Mouse (Mus musculus) megakaryocyte, embryonic 14.5 days (primary cell): Measurements from ENCODE around the gene Ipo11. TPM values are rescaled to one million over a fixed set of nuclear protein-coding genes. Genes with fewer than 3 reads are reported as not detected.
"Not testable (repeated sequence)": the region's sequence is repeated elsewhere in the genome, so short reads cannot be mapped to it uniquely, and the experiment has no call there.

Experiments
- H3K27me3 ChIP-seq: replicated peaks from 2 replicates; pipeline ENCODE3; 2012; ENCODE audit warnings: inconsistent platforms
- H3K36me3 ChIP-seq: replicated peaks from 2 replicates; pipeline ENCODE3; 2012; ENCODE audit warnings: low read length, inconsistent platforms, mixed read lengths
- H3K4me1 ChIP-seq: 2 replicates; pipeline ENCODE4 v1.6.1; 2012; ENCODE audit warnings: inconsistent platforms
- H3K4me3 ChIP-seq: replicated peaks from 2 replicates; pipeline ENCODE3; 2012; ENCODE audit warnings: moderate library complexity, mild to moderate bottlenecking, inconsistent platforms
- H3K9me3 ChIP-seq: 2 replicates; pipeline ENCODE4 v1.6.1; 2012; ENCODE audit warnings: inconsistent platforms
- FLI1 ChIP-seq: IDR thresholded peaks from 2 replicates; pipeline ENCODE4 v1.6.1; 2012; ENCODE audit warnings: low read length, inconsistent platforms, mixed read lengths
- GATA1 ChIP-seq: IDR thresholded peaks from 3 replicates; pipeline ENCODE4 v1.6.1; 2012; ENCODE audit warnings: mixed read lengths, low read length, inconsistent platforms, borderline replicate concordance
- polyA plus RNA-seq: library from polyadenylated mRNA; stranded (reverse); fragments of >175 nt; gene quantifications from 2 replicates; pipeline ENCODE4 v1.2.3, GENCODE M21; 2012; ENCODE audit warnings: low replicate concordance; ENCODE audit not compliant: insufficient read depth

The Ipo11 gene
- polyA plus RNA-seq, 1 experiment, result 72.8 TPM

GRCm38 (mm10) chr13:106910096-106910495 lies 26.7 kb downstream of the Ipo11 start:
- TF ChIP-seq GATA1 (no peak), FLI1 (no peak)
- H3K36me3 ChIP-seq, result peaks cover 73% of the 10 kb centered on the region

GRCm38 (mm10) chr13:106907273-106907672 lies 29.5 kb downstream of the Ipo11 start:
- no peaks in the 10 kb centered on the region for H3K9me3 ChIP-seq
- TF ChIP-seq GATA1, result no peak
- H3K27me3 ChIP-seq, result no peaks in the 10 kb centered on the region
- H3K4me3 ChIP-seq, result no peak overlapping the region
- H3K36me3 ChIP-seq, result peaks cover 70% of the 10 kb centered on the region
- H3K4me1 ChIP-seq, result no peaks in the 10 kb centered on the region; the same call in none of the 2 replicates

More at GRCm38 (mm10) chr13:106910096-106910495, 26.7 kb downstream of the Ipo11 start:
- no peaks in the 10 kb centered on the region for H3K9me3 ChIP-seq
- no peaks in the 10 kb centered on the region for H3K27me3 ChIP-seq
- H3K4me3 ChIP-seq, result no peak overlapping the region
- H3K4me1 ChIP-seq, result no peaks in the 10 kb centered on the region; the same call in none of the 2 replicates

GRCm38 (mm10) chr13:106905154-106905553 lies 31.6 kb downstream of the Ipo11 start:
- not testable (repeated sequence) for H3K9me3 ChIP-seq, H3K27me3 ChIP-seq, H3K4me3 ChIP-seq, H3K4me1 ChIP-seq
- H3K36me3 ChIP-seq, result peaks cover 63% of the 10 kb centered on the region

GRCm38 (mm10) chr13:106904637-106905036 lies 32.1 kb downstream of the Ipo11 start:
- Histone ChIP-seq H3K4me1 (peaks cover 4% of the 10 kb centered on the region), H3K36me3 (peaks cover 63% of the 10 kb centered on the region), H3K9me3 (no peaks in the 10 kb centered on the region), H3K4me3 (no peak overlapping the region), H3K27me3 (no peaks in the 10 kb centered on the region)
- TF ChIP-seq GATA1, result no peak
- no peak for TF ChIP-seq FLI1

- Histone ChIP-seq H3K36me3 (peaks cover 79% of the 10 kb centered on the region), H3K9me3 (no peaks in the 10 kb centered on the region), H3K4me1 (peaks cover 10% of the 10 kb centered on the region), H3K27me3 (no peaks in the 10 kb centered on the region), H3K4me3 (no peak overlapping the region)
- TF ChIP-seq GATA1, result no peak
- TF ChIP-seq FLI1, result no peak
Observed at GRCm38 (mm10) chr13:106894284-106894683, 42.5 kb downstream of the Ipo11 start.

- H3K4me1 ChIP-seq, result peaks cover 10% of the 10 kb centered on the region
- peaks cover 77% of the 10 kb centered on the region for H3K36me3 ChIP-seq
- H3K27me3 ChIP-seq, result no peaks in the 10 kb centered on the region
- no peaks in the 10 kb centered on the region for H3K9me3 ChIP-seq
- no peak for TF ChIP-seq FLI1
- no peak for TF ChIP-seq GATA1
- H3K4me3 ChIP-seq, result no peak overlapping the region
Observed at GRCm38 (mm10) chr13:106893701-106894100, 43.1 kb downstream of the Ipo11 start.

- H3K4me1 ChIP-seq, result peaks cover 10% of the 10 kb centered on the region
- no peak overlapping the region for H3K4me3 ChIP-seq
- no peak for TF ChIP-seq FLI1
- TF ChIP-seq GATA1, result no peak
Observed at GRCm38 (mm10) chr13:106893196-106893595, 43.6 kb downstream of the Ipo11 start.

GRCm38 (mm10) chr13:106887364-106887763 lies 49.4 kb downstream of the Ipo11 start:
- no peak for TF ChIP-seq FLI1
- no peak for TF ChIP-seq GATA1
- Histone ChIP-seq H3K4me3 (no peak overlapping the region), H3K4me1 (peaks cover 13% of the 10 kb centered on the region), H3K9me3 (no peaks in the 10 kb centered on the region), H3K36me3 (peaks cover 68% of the 10 kb centered on the region), H3K27me3 (no peaks in the 10 kb centered on the region)

More at GRCm38 (mm10) chr13:106893196-106893595, 43.6 kb downstream of the Ipo11 start:
- Histone ChIP-seq H3K36me3 (peaks cover 77% of the 10 kb centered on the region), H3K27me3 (no peaks in the 10 kb centered on the region), H3K9me3 (no peaks in the 10 kb centered on the region)

- peaks cover 17% of the 10 kb centered on the region for H3K4me1 ChIP-seq
- H3K27me3 ChIP-seq, result no peaks in the 10 kb centered on the region
- TF ChIP-seq GATA1 (no peak), FLI1 (no peak)
- peaks cover 68% of the 10 kb centered on the region for H3K36me3 ChIP-seq
- H3K4me3 ChIP-seq, result no peak overlapping the region
- no peaks in the 10 kb centered on the region for H3K9me3 ChIP-seq
Observed at GRCm38 (mm10) chr13:106884249-106884648, 52.5 kb downstream of the Ipo11 start.

GRCm38 (mm10) chr13:106876278-106876677 lies 60.5 kb downstream of the Ipo11 start:
- Histone ChIP-seq H3K27me3 (no peaks in the 10 kb centered on the region), H3K4me3 (no peak overlapping the region), H3K9me3 (no peaks in the 10 kb centered on the region), H3K36me3 (peaks cover 64% of the 10 kb centered on the region), H3K4me1 (peaks cover 7% of the 10 kb centered on the region)
- TF ChIP-seq GATA1 (no peak), FLI1 (no peak)

GRCm38 (mm10) chr13:106865547-106865946 lies 71.2 kb downstream of the Ipo11 start:
- H3K4me3 ChIP-seq, result no peak overlapping the region
- no peaks in the 10 kb centered on the region for H3K27me3 ChIP-seq
- no peaks in the 10 kb centered on the region for H3K9me3 ChIP-seq
- peaks cover 55% of the 10 kb centered on the region for H3K36me3 ChIP-seq
- H3K4me1 ChIP-seq, result peaks cover 20% of the 10 kb centered on the region
- TF ChIP-seq GATA1 (no peak), FLI1 (no peak)
